Mouse (Mus musculus) skeletal muscle tissue, adult 2 months (tissue): Measurements from ENCODE around the gene Cdh12.
"Not testable (repeated sequence)": the region's sequence is repeated elsewhere in the genome, so short reads cannot be mapped to it uniquely, and the experiment has no call there.

Experiments
- DNase-seq: peaks from one replicate; pipeline ENCODE4 v3.0.0-alpha.2; 2012; ENCODE audit warnings: low read depth, low spot score

The Cdh12 gene

GRCm38 (mm10) chr15:21375460-21375859 lies 926.4 kb downstream of the Cdh12 start:
- no peak for DNase-seq

- no peak for DNase-seq
Measured at GRCm38 (mm10) chr15:21375871-21376270, 926.8 kb downstream of the Cdh12 start.

GRCm38 (mm10) chr15:21391442-21391841 lies 942.4 kb downstream of the Cdh12 start:
- DNase-seq: not testable (repeated sequence)

- no peak for DNase-seq
Measured at GRCm38 (mm10) chr15:21393080-21393479, 944.0 kb downstream of the Cdh12 start.

- DNase-seq: no peak
Measured at GRCm38 (mm10) chr15:21405196-21405595, 956.1 kb downstream of the Cdh12 start.

- no peak for DNase-seq
Measured at GRCm38 (mm10) chr15:21407324-21408044, 958.4 kb downstream of the Cdh12 start.

- no peak for DNase-seq
Measured at GRCm38 (mm10) chr15:21437347-21437746, 988.3 kb downstream of the Cdh12 start.

- no peak for DNase-seq
Measured at GRCm38 (mm10) chr15:21437924-21438323, 988.9 kb downstream of the Cdh12 start.

GRCm38 (mm10) chr15:21458098-21458497 lies 1009.0 kb downstream of the Cdh12 start:
- no peak for DNase-seq

- DNase-seq: no peak
Measured at GRCm38 (mm10) chr15:21519355-21519869, 1070.3 kb downstream of the Cdh12 start.

GRCm38 (mm10) chr15:21530804-21531203 lies 1081.7 kb downstream of the Cdh12 start:
- no peak for DNase-seq

- no peak for DNase-seq
Measured at GRCm38 (mm10) chr15:21536909-21537308, 1087.8 kb downstream of the Cdh12 start.

- DNase-seq: no peak
Measured at GRCm38 (mm10) chr15:21544786-21545185, 1095.7 kb downstream of the Cdh12 start.

GRCm38 (mm10) chr15:21555981-21556380 lies 1106.9 kb downstream of the Cdh12 start:
- no peak for DNase-seq

GRCm38 (mm10) chr15:21566314-21567051 lies 1117.4 kb downstream of the Cdh12 start:
- DNase-seq: no peak

GRCm38 (mm10) chr15:21604510-21604909 lies 1155.4 kb downstream of the Cdh12 start:
- no peak for DNase-seq
